Mouse (Mus musculus) heart, adult 2 months (tissue): Measurements from ENCODE around the gene Pmepa1. TPM values are rescaled to one million over a fixed set of nuclear protein-coding genes. Genes with fewer than 3 reads are reported as not detected.

Experiments
- DNase-seq, 2 experiments: peaks; one replicate each; pipeline ENCODE4 v3.0.0; 2021
- H3K27ac ChIP-seq: fragments of 200-600 bp; 2 replicates; pipeline ENCODE4 v1.8.1; 2022
- H3K27me3 ChIP-seq: fragments of 200-500 bp; 2 replicates; pipeline ENCODE4 v1.6.1; 2012; ENCODE audit warnings: mild to moderate bottlenecking, low read length, inconsistent platforms, mixed read lengths; ENCODE audit not compliant: control insufficient read depth, insufficient read depth
- H3K36me3 ChIP-seq: fragments of 200-500 bp; 2 replicates; pipeline ENCODE4 v1.6.1; 2012; ENCODE audit warnings: low read length, inconsistent platforms; ENCODE audit not compliant: control insufficient read depth, insufficient read depth
- H3K4me1 ChIP-seq: fragments of 200-500 bp; 2 replicates; pipeline ENCODE4 v1.6.1; 2011; ENCODE audit warnings: low read length; ENCODE audit not compliant: control insufficient read depth, insufficient read depth
- H3K4me3 ChIP-seq: fragments of 200-600 bp; 2 replicates; pipeline ENCODE4 v1.8.1; 2022
- H3K79me2 ChIP-seq: fragments of 200-500 bp; replicated peaks from 2 replicates; pipeline ENCODE4 v1.6.1; 2012; ENCODE audit warnings: mild to moderate bottlenecking, inconsistent platforms, low read length, moderate library complexity, mixed read lengths; ENCODE audit not compliant: control insufficient read depth, insufficient read depth
- H3K9ac ChIP-seq: fragments of 200-500 bp; 2 replicates; pipeline ENCODE4 v1.6.1; 2012; ENCODE audit warnings: low read depth, mild to moderate bottlenecking, control low read depth, inconsistent platforms, low read length, mixed read lengths
- CTCF ChIP-seq: fragments of 200-600 bp; IDR thresholded peaks from 2 replicates; pipeline ENCODE4 v1.8.1; 2022; ENCODE audit warnings: antibody characterized with exemption, mild to moderate bottlenecking, moderate library complexity
- EP300 ChIP-seq: fragments of 200-500 bp; IDR thresholded peaks from 2 replicates; pipeline ENCODE4 v1.6.1; 2011; ENCODE audit warnings: low read depth, low read length, control low read depth; ENCODE audit not compliant: insufficient read depth
- POLR2A ChIP-seq: fragments of 200-500 bp; IDR thresholded peaks from 2 replicates; pipeline ENCODE4 v1.6.1; 2011; ENCODE audit warnings: mild to moderate bottlenecking, low read depth, low read length, control low read depth; ENCODE audit not compliant: insufficient read depth
- WGBS: fragments of 180-500 bp; shearing (Covaris S2); methylation state at CpG from one replicate; pipeline ENCODE4 v1.1.7; 2018; 5-methylcytosine and 5-hydroxymethylcytosine counted together
- intact Hi-C: fragments of 180-260 bp; cut with DNase I; formaldehyde crosslinking; loops from one replicate; pipeline ENCODE4 v1.15.1; 2025
- polyA plus RNA-seq: library from polyadenylated mRNA; depleted of rRNA; stranded (reverse); fragments of >200 nt; gene quantifications from 2 replicates; pipeline ENCODE4 v1.2.3, GENCODE M21; 2012
- total RNA-seq, 2 experiments: library from RNA; stranded (reverse); gene quantifications; 2 replicates each; pipeline ENCODE4 v1.2.3; 2021

Pmepa1 gene
- total and polyA plus RNA-seq, 3 experiments, result 28.4 to 41.7 (median 31.4) TPM

DNA sequence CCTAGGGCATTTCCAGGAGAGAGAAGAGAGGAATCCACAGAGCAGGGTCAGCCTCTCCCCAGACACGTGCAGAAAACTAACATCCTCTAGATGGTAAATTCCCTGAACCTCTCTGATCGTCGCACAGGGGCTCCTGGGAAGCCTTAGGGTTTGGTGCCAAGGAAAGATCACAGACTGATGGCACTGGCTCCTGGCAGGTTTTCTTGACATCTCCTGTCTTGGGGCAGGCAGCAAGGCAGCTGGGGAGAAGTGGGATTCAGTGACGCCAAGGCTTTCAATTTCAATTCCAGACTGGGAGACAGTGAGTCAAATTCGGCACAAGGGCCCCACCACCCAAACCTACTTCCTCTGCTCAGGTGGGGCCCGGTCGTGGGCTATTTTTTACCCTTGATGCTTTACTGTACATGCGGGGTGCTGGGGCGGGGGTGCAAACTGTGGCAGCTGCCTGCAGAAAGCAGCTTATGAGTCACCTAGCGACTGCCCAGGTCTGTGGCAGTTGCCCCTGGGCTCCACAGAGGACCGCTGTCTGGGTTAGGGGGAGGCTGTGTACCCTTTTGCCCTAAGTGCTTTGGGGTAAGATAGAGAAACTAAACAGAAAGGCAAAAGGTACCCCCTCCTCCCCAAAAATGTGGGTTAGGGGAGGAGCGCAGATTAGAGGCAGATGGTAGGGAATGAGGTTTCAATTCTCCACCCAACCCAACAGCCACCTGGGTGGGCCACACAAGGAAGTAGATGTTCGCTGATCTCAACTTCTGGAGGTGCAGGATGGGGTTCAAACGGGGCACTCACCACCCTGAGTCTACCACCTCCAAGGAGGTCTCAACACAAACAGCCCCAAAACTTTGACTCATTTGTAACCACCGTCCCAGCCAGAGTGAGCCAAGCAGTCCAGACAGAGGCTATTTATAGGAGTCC, 1.6 kb downstream of the Pmepa1 start:
- TF ChIP-seq POLR2A (peak; percentile 35; the same call in 1 of the 2 replicates), EP300 (no peak), CTCF (no peak)
- peaks cover 2% of the 10 kb centered on the region; the same call in 1 of the 2 replicates for H3K79me2 ChIP-seq
- peak overlapping the region; percentile 90 for H3K27ac ChIP-seq
- H3K4me1 ChIP-seq, result peaks cover 5% of the 10 kb centered on the region
- H3K9ac ChIP-seq, result peak overlapping the region; percentile 97
- 31% methylated on average over 15 of the region's 15 CpGs for WGBS
- H3K4me3 ChIP-seq, result peak overlapping the region; percentile 85
- H3K36me3 ChIP-seq, result no peaks in the 10 kb centered on the region
- no peak for DNase-seq
- intact Hi-C loops, result loop anchor here (1.0 to 5.0 kb wide), 3 partner anchors 16 to 178 kb away; no protein-coding TSS in a partner anchor
- no peaks in the 10 kb centered on the region for H3K27me3 ChIP-seq

DNA sequence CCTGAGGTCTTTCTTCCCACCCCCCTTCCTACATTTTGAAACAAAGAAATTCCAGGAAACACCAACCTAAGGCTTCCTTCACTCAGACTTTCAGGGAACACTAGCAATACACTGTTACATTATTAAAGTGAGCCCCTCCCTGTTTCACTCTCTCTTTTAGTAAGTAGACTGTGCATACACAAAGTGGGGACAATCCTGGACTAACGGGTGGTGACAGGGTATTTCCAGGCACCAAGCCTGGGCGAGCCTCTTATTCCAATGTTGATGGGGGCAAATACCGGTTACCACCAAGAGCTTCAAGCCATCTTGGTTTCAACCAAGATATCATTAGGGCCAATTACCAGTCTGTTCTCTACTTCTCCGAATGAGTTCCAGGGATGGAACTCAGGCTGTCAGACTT, 2.4 kb downstream of the Pmepa1 start:
- Histone ChIP-seq H3K27ac (no peak overlapping the region), H3K79me2 (peaks cover 2% of the 10 kb centered on the region; the same call in 1 of the 2 replicates), H3K4me3 (peak overlapping the region; percentile 85; the same call in 1 of the 2 replicates), H3K9ac (no peak overlapping the region), H3K4me1 (peaks cover 5% of the 10 kb centered on the region), H3K36me3 (no peaks in the 10 kb centered on the region), H3K27me3 (no peaks in the 10 kb centered on the region)
- TF ChIP-seq EP300 (no peak), POLR2A (no peak), CTCF (no peak)
- 87% methylated on average over 4 of the region's 4 CpGs for WGBS
- intact Hi-C loops, result loop anchor here (2.0 kb wide), 1 partner anchor 43 kb away; no protein-coding TSS in a partner anchor
- DNase-seq, result no peak

DNA sequence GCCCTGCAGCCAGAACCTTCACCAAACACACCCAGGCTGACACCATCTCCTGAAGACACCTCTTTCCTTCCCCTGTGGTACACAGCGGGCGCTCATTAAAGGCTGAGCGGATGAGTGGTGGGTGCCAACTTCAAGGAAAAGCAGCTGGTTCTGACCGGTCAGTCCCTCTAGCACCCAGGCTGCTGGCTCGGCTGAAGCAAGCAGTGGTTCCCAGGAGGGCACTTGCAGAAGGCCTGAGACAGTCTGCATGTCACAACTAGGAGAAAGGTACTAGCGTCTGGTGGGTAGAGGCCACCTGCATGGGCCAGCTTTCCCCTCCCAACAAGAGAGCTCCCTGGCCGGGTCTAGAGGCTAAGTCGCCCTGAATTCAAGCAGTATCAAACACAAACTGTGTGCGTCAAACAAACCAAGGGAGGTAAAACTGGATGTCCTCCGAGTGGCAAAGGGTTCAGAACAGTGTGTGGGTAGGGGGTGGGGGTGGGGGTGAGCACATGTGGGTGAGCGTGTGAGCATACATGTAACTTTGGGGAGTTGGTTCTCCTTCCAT, 3.9 kb downstream of the Pmepa1 start:
- WGBS, result 80% methylated on average over 11 of the region's 11 CpGs
- no peak for DNase-seq
- H3K79me2 ChIP-seq, result peaks cover 2% of the 10 kb centered on the region; the same call in 1 of the 2 replicates
- H3K27ac ChIP-seq, result no peak overlapping the region
- H3K36me3 ChIP-seq, result no peaks in the 10 kb centered on the region
- no peak overlapping the region for H3K4me3 ChIP-seq
- no peaks in the 10 kb centered on the region for H3K27me3 ChIP-seq
- no peak overlapping the region for H3K9ac ChIP-seq
- peaks cover 5% of the 10 kb centered on the region for H3K4me1 ChIP-seq
- no peak for TF ChIP-seq CTCF
- TF ChIP-seq POLR2A, result no peak
- no peak for TF ChIP-seq EP300
- intact Hi-C loops, result no loop called here

DNA sequence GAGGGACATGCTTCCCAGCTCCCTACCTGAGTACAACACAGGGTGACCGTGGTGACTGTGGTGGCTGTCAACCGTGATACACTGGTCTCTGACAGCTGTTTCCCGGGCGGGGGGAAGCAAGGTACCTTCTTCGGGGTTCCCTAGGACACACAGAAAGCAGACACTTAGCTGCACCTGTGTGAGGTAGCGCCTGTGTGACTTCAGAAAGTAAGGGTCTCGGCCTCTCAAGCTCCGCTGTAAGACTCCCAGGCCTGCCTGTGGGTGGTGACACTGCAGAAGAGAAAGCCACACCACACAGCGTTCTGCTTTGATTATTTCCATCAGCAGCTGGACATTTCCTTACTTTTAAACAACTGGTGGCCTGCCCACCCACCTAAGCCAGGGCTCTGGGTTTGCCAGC, 4.8 kb downstream of the Pmepa1 start:
- intact Hi-C loops, result no loop called here
- Histone ChIP-seq H3K27ac (no peak overlapping the region), H3K36me3 (no peaks in the 10 kb centered on the region), H3K79me2 (peaks cover 2% of the 10 kb centered on the region; the same call in 1 of the 2 replicates), H3K9ac (no peak overlapping the region), H3K27me3 (no peaks in the 10 kb centered on the region), H3K4me1 (peaks cover 6% of the 10 kb centered on the region), H3K4me3 (no peak overlapping the region)
- DNase-seq, result no peak
- 80% methylated on average over 9 of the region's 9 CpGs for WGBS
- TF ChIP-seq EP300 (no peak), CTCF (no peak), POLR2A (no peak)

DNA sequence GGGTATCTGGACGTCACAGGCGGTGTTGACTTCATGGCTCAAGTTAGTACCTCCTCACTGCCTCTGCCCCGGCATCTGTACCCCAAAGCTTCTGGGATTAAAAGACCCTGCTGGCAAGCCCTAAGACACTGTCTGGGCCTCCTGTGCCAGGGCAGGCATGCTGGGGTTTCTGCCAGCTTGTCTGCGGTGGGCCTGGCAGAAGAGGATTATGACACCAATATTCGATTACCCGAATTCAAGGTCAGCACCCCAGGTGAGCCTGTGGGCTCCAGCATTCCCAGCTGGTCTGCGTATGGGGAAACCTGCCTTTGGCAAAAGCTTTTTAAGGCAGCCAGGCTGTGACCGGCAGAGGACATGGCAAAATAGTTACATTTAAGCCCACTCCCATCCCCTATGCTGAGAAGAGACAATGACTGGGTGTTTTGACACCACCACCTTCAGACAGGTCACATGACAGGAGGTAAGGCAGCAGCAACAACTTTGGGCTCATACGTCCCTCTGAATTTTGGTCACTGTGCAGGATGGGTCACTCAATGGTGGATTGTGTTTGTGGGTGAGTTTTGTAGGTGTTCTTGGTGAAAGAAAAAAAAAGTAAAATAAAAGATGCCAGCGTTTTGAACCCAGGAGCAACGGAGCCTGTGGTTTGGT, 5.6 kb downstream of the Pmepa1 start:
- WGBS, result 74% methylated on average over 11 of the region's 11 CpGs
- no peak overlapping the region for H3K4me3 ChIP-seq
- no peak for DNase-seq
- no peak for TF ChIP-seq EP300
- H3K27me3 ChIP-seq, result no peaks in the 10 kb centered on the region
- intact Hi-C loops, result no loop called here
- no peaks in the 10 kb centered on the region for H3K36me3 ChIP-seq
- peaks cover 2% of the 10 kb centered on the region; the same call in 1 of the 2 replicates for H3K79me2 ChIP-seq
- H3K9ac ChIP-seq, result no peak overlapping the region
- H3K27ac ChIP-seq, result no peak overlapping the region
- peaks cover 6% of the 10 kb centered on the region for H3K4me1 ChIP-seq

DNA sequence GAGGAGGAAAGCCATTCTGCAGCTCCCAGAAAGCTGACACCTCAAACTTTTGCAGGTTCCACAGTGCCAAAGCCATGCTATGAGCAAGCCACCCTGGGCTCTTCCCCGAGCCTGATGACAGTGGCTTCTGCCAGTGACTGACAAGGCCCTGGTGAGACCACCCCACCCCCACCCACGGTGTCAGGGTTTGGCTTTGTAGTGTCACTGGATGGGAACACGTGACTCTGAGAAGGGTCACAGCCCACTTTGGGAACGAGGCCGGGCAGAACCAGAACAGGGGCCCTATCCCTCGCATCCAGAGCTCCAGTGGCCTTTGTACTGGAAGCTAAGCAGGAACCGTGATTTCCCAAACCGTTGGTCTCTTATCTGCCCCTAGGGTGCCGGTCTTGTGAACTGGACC, 6.1 kb downstream of the Pmepa1 start:
- Histone ChIP-seq H3K36me3 (no peaks in the 10 kb centered on the region), H3K4me1 (peaks cover 7% of the 10 kb centered on the region), H3K9ac (no peak overlapping the region), H3K4me3 (no peak overlapping the region), H3K27ac (no peak overlapping the region), H3K79me2 (peaks cover 2% of the 10 kb centered on the region; the same call in 1 of the 2 replicates), H3K27me3 (no peaks in the 10 kb centered on the region)
- WGBS, result 55% methylated on average over 9 of the region's 9 CpGs
- DNase-seq, result no peak
- TF ChIP-seq CTCF (no peak), POLR2A (no peak), EP300 (no peak)
- intact Hi-C loops, result no loop called here
